Mouse (Mus musculus) intestine, embryonic 16.5 days (tissue): Measurements from ENCODE around the gene 1700012B07Rik. TPM values are rescaled to one million over a fixed set of nuclear protein-coding genes. Genes with fewer than 3 reads are reported as not detected.

ENCODE experiments used
- ATAC-seq: fragments of 200-750 bp; cut with Nextera tagmentation; 2 replicates; pipeline ENCODE4 v1.8.0; 2017; ENCODE audit warnings: moderate TSS enrichment, moderate library complexity
- H3K27ac ChIP-seq: fragments of 300-500 bp; sonication (generic); 2 replicates; pipeline ENCODE4 v1.5.1; 2014; ENCODE audit warnings: mild to moderate bottlenecking, low read length
- H3K27me3 ChIP-seq: fragments of 300-500 bp; sonication (generic); replicated peaks from 2 replicates; pipeline ENCODE4 v1.6.1; 2014; ENCODE audit warnings: low read length, control low read depth, mixed read lengths; ENCODE audit not compliant: control insufficient read depth, insufficient read depth
- H3K36me3 ChIP-seq: fragments of 300-500 bp; sonication (generic); 2 replicates; pipeline ENCODE4 v1.6.1; 2014; ENCODE audit warnings: low read length, control low read depth; ENCODE audit not compliant: control insufficient read depth, insufficient read depth
- H3K4me1 ChIP-seq: fragments of 300-500 bp; sonication (generic); 2 replicates; pipeline ENCODE4 v1.6.1; 2014; ENCODE audit warnings: low read length, control low read depth, mixed read lengths; ENCODE audit not compliant: control insufficient read depth, insufficient read depth
- H3K4me2 ChIP-seq: fragments of 300-500 bp; sonication (generic); 2 replicates; pipeline ENCODE4 v1.6.1; 2014; ENCODE audit warnings: low read depth, low read length, control low read depth
- H3K4me3 ChIP-seq: fragments of 300-500 bp; sonication (generic); 2 replicates; pipeline ENCODE4 v1.5.1; 2014; ENCODE audit warnings: mild to moderate bottlenecking, low read length
- H3K9ac ChIP-seq: fragments of 300-500 bp; sonication (generic); 2 replicates; pipeline ENCODE4 v1.6.1; 2014; ENCODE audit warnings: low read depth, low read length
- H3K9me3 ChIP-seq: fragments of 300-500 bp; sonication (generic); 2 replicates; pipeline ENCODE4 v1.6.1; 2016; ENCODE audit warnings: low read length, control low read depth; ENCODE audit not compliant: control insufficient read depth
- WGBS: fragments of 180-500 bp; shearing (Covaris S2); extraction: QIAGEN DNeasy Blood & Tissue Kit; methylation state at CpG from one replicate; pipeline ENCODE4 v1.1.7; 2014; 5-methylcytosine and 5-hydroxymethylcytosine counted together
- polyA plus RNA-seq: library from polyadenylated mRNA; unstranded; fragments of >200 nt; fragmentation: Nextera tagmentation; extraction: Ambion mirVana; gene quantifications from 2 replicates; pipeline ENCODE4 v1.2.1, GENCODE M21; 2015

1700012B07Rik gene
- polyA plus RNA-seq, 1 experiment from 2014 or later: not detected

GRCm38 (mm10) chr11:109737967-109738366 is 89.9 kb downstream of the 1700012B07Rik start:
- no peaks in the 10 kb centered on the region for H3K27me3 ChIP-seq
- H3K9ac ChIP-seq: no peak overlapping the region
- no peaks in the 10 kb centered on the region for H3K9me3 ChIP-seq
- H3K27ac ChIP-seq: no peak overlapping the region
- H3K36me3 ChIP-seq: no peaks in the 10 kb centered on the region
- ATAC-seq: no peak
- no peaks in the 10 kb centered on the region for H3K4me1 ChIP-seq
- no peak overlapping the region for H3K4me2 ChIP-seq
- H3K4me3 ChIP-seq: no peak overlapping the region
- WGBS: 48% methylated on average over 3 of the region's 3 CpGs

Other genes with a start within 250 kb of the 1700012B07Rik start
- gene Wipi1, start 216.1 kb downstream of the 1700012B07Rik start, polyA plus RNA-seq: 27.3 and 27.5 TPM in 2 replicates
- 250 and 256 TPM in 2 replicates for gene Prkar1a, start 178.6 kb downstream of the 1700012B07Rik start, polyA plus RNA-seq
- gene Fam20a, start 105.8 kb downstream of the 1700012B07Rik start, polyA plus RNA-seq: 3.3 and 3.8 TPM in 2 replicates
- gene Abca8b, start 167.8 kb upstream of the 1700012B07Rik start, polyA plus RNA-seq: 0.53 and 0.84 TPM in 2 replicates